Mouse (Mus musculus) heart, adult 2 months (tissue): ENCODE results near the gene Nup210l. TPM values are rescaled to one million over a fixed set of nuclear protein-coding genes. Genes with fewer than 3 reads are reported as not detected.

ENCODE experiments used
- DNase-seq, 2 experiments: peaks; one replicate each; pipeline ENCODE4 v3.0.0; 2021
- H3K27ac ChIP-seq: fragments of 200-600 bp; 2 replicates; pipeline ENCODE4 v1.8.1; 2022
- H3K27me3 ChIP-seq: fragments of 200-500 bp; 2 replicates; pipeline ENCODE4 v1.6.1; 2012; ENCODE audit warnings: mild to moderate bottlenecking, low read length, inconsistent platforms, mixed read lengths; ENCODE audit not compliant: control insufficient read depth, insufficient read depth
- H3K36me3 ChIP-seq: fragments of 200-500 bp; 2 replicates; pipeline ENCODE4 v1.6.1; 2012; ENCODE audit warnings: low read length, inconsistent platforms; ENCODE audit not compliant: control insufficient read depth, insufficient read depth
- H3K4me1 ChIP-seq: fragments of 200-500 bp; 2 replicates; pipeline ENCODE4 v1.6.1; 2011; ENCODE audit warnings: low read length; ENCODE audit not compliant: control insufficient read depth, insufficient read depth
- H3K4me3 ChIP-seq: fragments of 200-600 bp; 2 replicates; pipeline ENCODE4 v1.8.1; 2022
- H3K79me2 ChIP-seq: fragments of 200-500 bp; replicated peaks from 2 replicates; pipeline ENCODE4 v1.6.1; 2012; ENCODE audit warnings: mild to moderate bottlenecking, inconsistent platforms, low read length, moderate library complexity, mixed read lengths; ENCODE audit not compliant: control insufficient read depth, insufficient read depth
- H3K9ac ChIP-seq: fragments of 200-500 bp; 2 replicates; pipeline ENCODE4 v1.6.1; 2012; ENCODE audit warnings: low read depth, mild to moderate bottlenecking, control low read depth, inconsistent platforms, low read length, mixed read lengths
- CTCF ChIP-seq: fragments of 200-600 bp; IDR thresholded peaks from 2 replicates; pipeline ENCODE4 v1.8.1; 2022; ENCODE audit warnings: antibody characterized with exemption, mild to moderate bottlenecking, moderate library complexity
- EP300 ChIP-seq: fragments of 200-500 bp; IDR thresholded peaks from 2 replicates; pipeline ENCODE4 v1.6.1; 2011; ENCODE audit warnings: low read depth, low read length, control low read depth; ENCODE audit not compliant: insufficient read depth
- POLR2A ChIP-seq: fragments of 200-500 bp; IDR thresholded peaks from 2 replicates; pipeline ENCODE4 v1.6.1; 2011; ENCODE audit warnings: mild to moderate bottlenecking, low read depth, low read length, control low read depth; ENCODE audit not compliant: insufficient read depth
- WGBS: fragments of 180-500 bp; shearing (Covaris S2); methylation state at CpG from one replicate; pipeline ENCODE4 v1.1.7; 2018; 5-methylcytosine and 5-hydroxymethylcytosine counted together
- intact Hi-C: fragments of 180-260 bp; cut with DNase I; formaldehyde crosslinking; loops from one replicate; pipeline ENCODE4 v1.15.1; 2025
- polyA plus RNA-seq: library from polyadenylated mRNA; depleted of rRNA; stranded (reverse); fragments of >200 nt; gene quantifications from 2 replicates; pipeline ENCODE4 v1.2.3, GENCODE M21; 2012
- total RNA-seq, 2 experiments: library from RNA; stranded (reverse); gene quantifications; 2 replicates each; pipeline ENCODE4 v1.2.3; 2021

Nup210l gene
- total and polyA plus RNA-seq, 3 experiments, result 0.11 to 0.14 (median 0.13) TPM

- 91% methylated on average over 3 of the region's 3 CpGs for WGBS
- TF ChIP-seq POLR2A (no peak), EP300 (no peak), CTCF (no peak)
- no peak for DNase-seq
- Histone ChIP-seq H3K4me3 (no peak overlapping the region), H3K27ac (no peak overlapping the region), H3K9ac (no peak overlapping the region), H3K79me2 (no peaks in the 10 kb centered on the region), H3K4me1 (no peaks in the 10 kb centered on the region), H3K27me3 (no peaks in the 10 kb centered on the region), H3K36me3 (no peaks in the 10 kb centered on the region)
- intact Hi-C loops, result no loop called here
Observed at GRCm38 (mm10) chr3:90139962-90140361, 36.0 kb downstream of the Nup210l start.

- intact Hi-C loops, result no loop called here
- no peak overlapping the region for H3K9ac ChIP-seq
- H3K4me3 ChIP-seq, result no peak overlapping the region
- H3K27me3 ChIP-seq, result no peaks in the 10 kb centered on the region
- WGBS, result 41% methylated on average over 3 of the region's 3 CpGs
- no peaks in the 10 kb centered on the region for H3K79me2 ChIP-seq
- no peaks in the 10 kb centered on the region for H3K36me3 ChIP-seq
- no peak for DNase-seq
- H3K27ac ChIP-seq, result no peak overlapping the region
- no peaks in the 10 kb centered on the region for H3K4me1 ChIP-seq
- no peak for TF ChIP-seq CTCF
- no peak for TF ChIP-seq EP300
- no peak for TF ChIP-seq POLR2A
Observed at GRCm38 (mm10) chr3:90145461-90145860, 41.5 kb downstream of the Nup210l start.

- Histone ChIP-seq H3K27me3 (no peaks in the 10 kb centered on the region), H3K27ac (no peak overlapping the region), H3K4me3 (no peak overlapping the region), H3K4me1 (no peaks in the 10 kb centered on the region), H3K9ac (no peak overlapping the region), H3K36me3 (no peaks in the 10 kb centered on the region), H3K79me2 (no peaks in the 10 kb centered on the region)
- TF ChIP-seq CTCF, result no peak
- TF ChIP-seq POLR2A, result no peak
- no peak for TF ChIP-seq EP300
- intact Hi-C loops, result no loop called here
- WGBS, result 88% methylated on average over 1 of the region's 1 CpGs
- DNase-seq, result no peak
Observed at GRCm38 (mm10) chr3:90146651-90147050, 42.7 kb downstream of the Nup210l start.

- WGBS, result 85% methylated on average over 12 of the region's 12 CpGs
- H3K27ac ChIP-seq, result no peak overlapping the region
- DNase-seq, result no peak
- intact Hi-C loops, result no loop called here
- no peaks in the 10 kb centered on the region for H3K27me3 ChIP-seq
- no peak overlapping the region for H3K4me3 ChIP-seq
- no peaks in the 10 kb centered on the region for H3K36me3 ChIP-seq
- no peaks in the 10 kb centered on the region for H3K79me2 ChIP-seq
- H3K4me1 ChIP-seq, result no peaks in the 10 kb centered on the region
- no peak overlapping the region for H3K9ac ChIP-seq
- TF ChIP-seq POLR2A (no peak), CTCF (no peak), EP300 (no peak)
Observed at GRCm38 (mm10) chr3:90151086-90151740, 47.3 kb downstream of the Nup210l start.

GRCm38 (mm10) chr3:90155996-90156395 lies 52.1 kb downstream of the Nup210l start:
- Histone ChIP-seq H3K27me3 (no peaks in the 10 kb centered on the region), H3K27ac (no peak overlapping the region), H3K4me3 (no peak overlapping the region), H3K4me1 (no peaks in the 10 kb centered on the region), H3K9ac (no peak overlapping the region), H3K36me3 (no peaks in the 10 kb centered on the region), H3K79me2 (no peaks in the 10 kb centered on the region)
- TF ChIP-seq POLR2A (no peak), EP300 (no peak), CTCF (no peak)
- DNase-seq, result peak in 1 of 2 experiments; percentile 3
- intact Hi-C loops, result no loop called here
- 54% methylated on average over 5 of the region's 5 CpGs for WGBS

GRCm38 (mm10) chr3:90159757-90160156 lies 55.8 kb downstream of the Nup210l start:
- Histone ChIP-seq H3K9ac (no peak overlapping the region), H3K4me3 (no peak overlapping the region), H3K79me2 (no peaks in the 10 kb centered on the region), H3K36me3 (no peaks in the 10 kb centered on the region), H3K27ac (no peak overlapping the region), H3K27me3 (no peaks in the 10 kb centered on the region), H3K4me1 (no peaks in the 10 kb centered on the region)
- DNase-seq, result peak in 1 of 2 experiments; percentile 4
- TF ChIP-seq EP300, result no peak
- no peak for TF ChIP-seq CTCF
- no peak for TF ChIP-seq POLR2A
- 76% methylated on average over 9 of the region's 9 CpGs for WGBS
- intact Hi-C loops, result no loop called here
